Mouse (Mus musculus): ENCODE measurements around the gene Kcna6.

The Kcna6 gene

DNA sequence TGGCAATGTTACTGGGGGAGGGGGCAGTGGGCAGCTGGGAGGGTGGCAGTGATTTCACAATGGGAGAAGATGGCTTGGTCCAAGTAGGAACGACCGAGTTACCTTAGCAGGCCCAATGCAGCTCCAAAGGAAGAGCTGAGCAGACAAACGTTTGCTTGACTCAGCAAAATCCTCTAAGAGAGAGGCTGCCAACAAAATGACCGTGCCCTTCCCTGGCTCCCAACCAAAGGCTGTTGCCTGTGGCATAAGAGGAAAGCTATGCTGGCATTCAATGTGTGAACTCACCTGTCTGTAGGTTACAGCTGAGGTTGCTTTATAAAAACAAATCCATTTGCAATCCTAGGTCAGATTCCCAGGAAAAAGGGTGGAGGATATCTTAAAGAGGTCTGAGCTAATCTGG is 3.5 kb downstream of the Kcna6 start:
- WGBS: 32% methylated on average over 4 of the region's 4 CpGs

GRCm38 (mm10) chr6:126735806-126736205 is 4.7 kb downstream of the Kcna6 start:
- WGBS: 44% methylated on average over 3 of the region's 3 CpGs

- WGBS: 28% methylated on average over 6 of the region's 6 CpGs
These were observed 7.8 kb downstream of the Kcna6 start for GRCm38 (mm10) chr6:126732645-126733044.

DNA sequence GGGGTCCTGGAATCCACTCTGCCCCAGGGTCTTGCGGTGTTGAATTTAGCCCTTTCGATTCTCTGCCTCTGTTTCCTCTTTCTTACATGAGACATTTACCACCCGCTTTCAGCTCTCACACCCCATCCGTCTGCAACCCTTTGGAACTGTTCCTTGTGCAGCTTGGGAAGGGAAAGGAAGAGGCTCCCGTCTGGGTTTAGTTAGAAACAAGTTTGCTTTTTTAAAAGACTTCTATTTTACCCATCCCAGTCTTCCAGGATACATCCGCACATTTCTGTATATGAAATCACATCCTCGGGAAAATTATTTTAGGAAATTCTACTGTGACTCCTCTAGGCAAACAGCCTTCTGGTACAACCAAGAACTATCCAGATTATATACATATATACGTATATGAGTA is 11.7 kb downstream of the Kcna6 start:
- 45% methylated on average over 8 of the region's 8 CpGs for WGBS

- 40% methylated on average over 12 of the region's 12 CpGs for WGBS
These were observed 21.9 kb downstream of the Kcna6 start for GRCm38 (mm10) chr6:126718423-126719087.

- 51% methylated on average over 6 of the region's 6 CpGs for WGBS
These were observed 27.9 kb downstream of the Kcna6 start for GRCm38 (mm10) chr6:126712531-126712930.

GRCm38 (mm10) chr6:126705936-126706335 is 34.5 kb downstream of the Kcna6 start:
- 54% methylated on average over 6 of the region's 6 CpGs for WGBS

DNA sequence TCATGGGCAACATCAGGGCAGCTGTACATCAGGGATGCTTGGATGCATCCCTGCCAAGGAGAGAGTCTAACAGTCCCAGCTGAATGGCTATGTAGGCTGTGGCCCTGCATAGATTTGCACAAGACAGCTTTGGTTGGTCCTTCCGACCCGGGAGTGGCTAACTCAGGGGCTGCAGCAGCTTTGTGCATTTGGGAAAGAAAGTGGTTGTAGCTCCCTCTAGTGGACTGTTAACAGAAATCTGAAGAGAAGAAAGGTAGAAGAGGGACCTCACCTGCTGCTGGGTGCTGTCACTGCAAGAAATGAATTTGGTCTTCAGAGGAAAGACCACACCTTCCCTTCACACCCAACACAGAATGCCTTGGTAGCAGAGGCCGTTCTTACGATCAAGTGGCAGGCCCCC is 36.0 kb downstream of the Kcna6 start:
- WGBS: 34% methylated on average over 4 of the region's 4 CpGs

GRCm38 (mm10) chr6:126702116-126702515 is 38.4 kb downstream of the Kcna6 start:
- under 1% methylated on average over 12 of the region's 12 CpGs for WGBS

- 72% methylated on average over 23 of the region's 23 CpGs for WGBS
These were observed 39.3 kb downstream of the Kcna6 start for GRCm38 (mm10) chr6:126701196-126701595.

GRCm38 (mm10) chr6:126699995-126700394 is 40.5 kb downstream of the Kcna6 start:
- 53% methylated on average over 5 of the region's 5 CpGs for WGBS

GRCm38 (mm10) chr6:126687120-126687519 is 53.4 kb downstream of the Kcna6 start:
- 82% methylated on average over 4 of the region's 4 CpGs for WGBS

DNA sequence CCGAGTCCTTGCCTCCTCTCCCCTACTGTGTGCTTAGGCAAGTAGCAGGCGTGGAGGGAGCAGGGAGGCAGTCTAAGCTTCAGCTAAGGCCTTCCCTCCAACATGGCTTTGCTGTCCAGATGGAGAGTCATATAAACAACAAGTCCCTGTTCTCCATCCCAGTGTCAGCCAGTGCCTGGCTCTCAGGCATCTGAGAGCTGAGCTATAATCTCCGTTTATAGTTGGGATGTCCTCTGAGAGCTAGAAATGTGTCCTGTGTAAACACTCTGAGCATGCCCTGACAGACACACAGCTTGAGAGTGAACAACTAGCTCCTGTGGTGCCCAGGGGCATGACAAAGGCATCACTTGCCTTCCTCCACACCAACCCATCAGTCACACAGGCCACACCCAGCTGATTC is 55.3 kb downstream of the Kcna6 start:
- WGBS: 67% methylated on average over 3 of the region's 3 CpGs

- WGBS: 73% methylated on average over 7 of the region's 7 CpGs
These were observed 61.5 kb downstream of the Kcna6 start for GRCm38 (mm10) chr6:126678961-126679360.

DNA sequence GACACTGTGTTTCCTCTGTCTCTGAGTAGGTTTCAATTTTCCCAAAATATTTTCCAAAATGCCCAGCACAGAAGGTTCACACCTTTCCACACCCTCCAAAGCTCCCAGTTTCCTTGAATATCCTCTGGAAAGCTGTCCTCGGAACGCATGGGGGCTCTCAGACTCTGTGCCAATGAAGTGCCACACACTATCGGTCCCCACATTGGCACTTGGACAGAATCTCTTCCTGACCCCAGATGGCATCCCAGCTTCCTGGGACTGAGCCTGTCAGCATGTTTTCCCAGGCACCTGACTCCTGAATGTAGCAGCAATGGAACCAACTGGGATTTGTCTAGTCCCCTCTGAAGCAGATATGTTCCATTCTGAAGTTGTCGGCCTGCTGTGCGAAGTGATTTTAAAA is 73.5 kb downstream of the Kcna6 start:
- WGBS: 71% methylated on average over 5 of the region's 5 CpGs

DNA sequence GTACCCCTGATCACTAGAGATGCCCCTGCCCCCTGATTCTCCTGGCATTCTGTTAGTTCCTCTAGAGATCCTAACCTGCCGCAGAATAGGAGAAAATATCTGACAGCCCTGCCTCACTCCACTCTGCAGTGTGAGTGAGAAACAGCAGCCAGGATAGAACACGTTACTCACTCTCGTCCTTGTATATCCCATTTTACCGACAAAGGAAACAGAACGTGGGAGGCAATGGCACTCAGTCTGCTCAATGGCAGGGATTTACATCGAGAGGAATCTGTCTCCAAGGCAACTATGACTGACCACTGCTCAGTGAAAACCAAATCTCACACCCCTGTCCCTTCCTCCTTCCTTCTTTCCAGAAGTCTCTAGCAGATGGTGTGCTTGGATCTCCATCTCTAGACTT is 74.4 kb downstream of the Kcna6 start:
- 29% methylated on average over 6 of the region's 6 CpGs for WGBS

DNA sequence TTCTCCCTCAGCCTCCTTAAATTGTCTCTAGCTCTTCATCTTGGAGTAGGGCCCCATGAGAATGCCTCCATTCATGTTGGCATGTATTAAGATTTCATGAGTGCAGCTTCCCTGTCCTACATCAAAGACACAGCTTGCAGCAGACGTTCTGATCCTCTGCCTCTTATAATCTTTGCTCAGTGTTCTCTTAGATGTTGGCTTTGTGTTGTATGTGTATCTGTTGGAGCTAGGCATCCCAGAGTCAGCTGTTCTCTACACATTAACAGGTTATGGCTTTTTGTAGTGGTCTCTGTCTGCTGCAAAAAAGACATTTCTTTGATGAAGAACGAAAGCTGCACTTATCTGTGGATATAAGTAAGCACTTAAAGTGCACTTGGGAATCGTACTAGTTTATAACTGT is 75.9 kb downstream of the Kcna6 start:
- 57% methylated on average over 3 of the region's 3 CpGs for WGBS
